Mouse (Mus musculus): ENCODE measurements around the gene Msh3. TPM values are rescaled to one million over a fixed set of nuclear protein-coding genes. Genes with fewer than 3 reads are reported as not detected.
"Not testable (repeated sequence)": the region's sequence is repeated elsewhere in the genome, so short reads cannot be mapped to it uniquely, and the experiment has no call there.

The Msh3 gene
- total and polyA plus RNA-seq, 2 experiments from 2014 or later: 18.6 to 19.7 TPM

GRCm38 (mm10) chr13:92387367-92387766, 32.6 kb upstream of the Msh3 start:
- Histone ChIP-seq H3K9ac (replicated peaks; ENCODE audit: low read length, poor library complexity, severe bottlenecking) (no peak overlapping the region), H3K36me3 (ENCODE audit: insufficient read depth, low read length) (no peaks in the 10 kb centered on the region), H3K27me3 (ENCODE audit: insufficient read depth, low read length) (no peaks in the 10 kb centered on the region), H3K4me3 (ENCODE audit: low read depth, low read length) (no peak overlapping the region), H3K4me2 (ENCODE audit: low read depth, low read length, poor library complexity, severe bottlenecking) (no peak overlapping the region), H3K4me1 (ENCODE audit: insufficient read depth, low read length) (no peaks in the 10 kb centered on the region), H3K27ac (ENCODE audit: low read depth, low read length) (no peak overlapping the region), H3K9me3 (ENCODE audit: low read length) (no peaks in the 10 kb centered on the region)
- WGBS: 89% methylated on average over 3 of the region's 3 CpGs
- no peak for ATAC-seq (ENCODE audit: low FRiP score)
- no peak for DNase-seq (ENCODE audit: low spot score)
- TF ChIP-seq CTCF (IDR thresholded peaks at IDR 0.05): no peak

- H3K4me3 ChIP-seq (ENCODE audit: low read depth, low read length): not testable (repeated sequence)
Observed at GRCm38 (mm10) chr13:92371466-92371865, 16.7 kb upstream of the Msh3 start.

GRCm38 (mm10) chr13:92370811-92371210, 16.0 kb upstream of the Msh3 start:
- H3K9me3 ChIP-seq (ENCODE audit: low read length): no peaks in the 10 kb centered on the region
- no peaks in the 10 kb centered on the region for H3K4me1 ChIP-seq (ENCODE audit: insufficient read depth, low read length)
- no peak overlapping the region for H3K4me2 ChIP-seq (ENCODE audit: low read depth, low read length, poor library complexity, severe bottlenecking)
- H3K9ac ChIP-seq (replicated peaks; ENCODE audit: low read length, poor library complexity, severe bottlenecking): no peak overlapping the region
- ATAC-seq (ENCODE audit: low FRiP score) (no peak), DNase-seq (ENCODE audit: low spot score) (no peak)
- 92% methylated on average over 3 of the region's 3 CpGs for WGBS
- no peak overlapping the region for H3K4me3 ChIP-seq (ENCODE audit: low read depth, low read length)
- no peak overlapping the region for H3K27ac ChIP-seq (ENCODE audit: low read depth, low read length)
- H3K27me3 ChIP-seq (ENCODE audit: insufficient read depth, low read length): no peaks in the 10 kb centered on the region
- TF ChIP-seq CTCF (IDR thresholded peaks at IDR 0.05): no peak
- H3K36me3 ChIP-seq (ENCODE audit: insufficient read depth, low read length): no peaks in the 10 kb centered on the region

More at GRCm38 (mm10) chr13:92371466-92371865, 16.7 kb upstream of the Msh3 start:
- DNase-seq (ENCODE audit: low spot score); H3K9ac ChIP-seq (replicated peaks; ENCODE audit: low read length, poor library complexity, severe bottlenecking); H3K36me3 ChIP-seq (ENCODE audit: insufficient read depth, low read length); H3K9me3 ChIP-seq (ENCODE audit: low read length); H3K27ac ChIP-seq (ENCODE audit: low read depth, low read length); H3K27me3 ChIP-seq (ENCODE audit: insufficient read depth, low read length); H3K4me2 ChIP-seq (ENCODE audit: low read depth, low read length, poor library complexity, severe bottlenecking); H3K4me1 ChIP-seq (ENCODE audit: insufficient read depth, low read length); ATAC-seq (ENCODE audit: low FRiP score): not testable (repeated sequence)
- 97% methylated on average over 5 of the region's 6 CpGs for WGBS

GRCm38 (mm10) chr13:92365312-92365711, 10.5 kb upstream of the Msh3 start:
- H3K27me3 ChIP-seq (ENCODE audit: insufficient read depth, low read length): no peaks in the 10 kb centered on the region
- no peak for TF ChIP-seq CTCF (IDR thresholded peaks at IDR 0.05)
- H3K27ac ChIP-seq (ENCODE audit: low read depth, low read length): no peak overlapping the region
- H3K4me3 ChIP-seq (ENCODE audit: low read depth, low read length): no peak overlapping the region
- no peak overlapping the region for H3K4me2 ChIP-seq (ENCODE audit: low read depth, low read length, poor library complexity, severe bottlenecking)
- H3K9ac ChIP-seq (replicated peaks; ENCODE audit: low read length, poor library complexity, severe bottlenecking): no peak overlapping the region
- H3K36me3 ChIP-seq (ENCODE audit: insufficient read depth, low read length): no peaks in the 10 kb centered on the region
- H3K4me1 ChIP-seq (ENCODE audit: insufficient read depth, low read length): no peaks in the 10 kb centered on the region
- no peaks in the 10 kb centered on the region for H3K9me3 ChIP-seq (ENCODE audit: low read length)
- WGBS: 84% methylated on average over 4 of the region's 4 CpGs
- DNase-seq (ENCODE audit: low spot score): no peak
- ATAC-seq (ENCODE audit: low FRiP score): no peak

- no peak for DNase-seq (ENCODE audit: low spot score)
- no peak overlapping the region for H3K9ac ChIP-seq (replicated peaks; ENCODE audit: low read length, poor library complexity, severe bottlenecking)
- TF ChIP-seq CTCF (IDR thresholded peaks at IDR 0.05): no peak
- no peak overlapping the region for H3K4me2 ChIP-seq (ENCODE audit: low read depth, low read length, poor library complexity, severe bottlenecking)
- H3K4me1 ChIP-seq (ENCODE audit: insufficient read depth, low read length): no peaks in the 10 kb centered on the region
- no peaks in the 10 kb centered on the region for H3K27me3 ChIP-seq (ENCODE audit: insufficient read depth, low read length)
- H3K36me3 ChIP-seq (ENCODE audit: insufficient read depth, low read length): no peaks in the 10 kb centered on the region
- ATAC-seq (ENCODE audit: low FRiP score): no peak
- WGBS: 93% methylated on average over 2 of the region's 2 CpGs
- H3K27ac ChIP-seq (ENCODE audit: low read depth, low read length): no peak overlapping the region
- no peak overlapping the region for H3K4me3 ChIP-seq (ENCODE audit: low read depth, low read length)
- H3K9me3 ChIP-seq (ENCODE audit: low read length): no peaks in the 10 kb centered on the region
Observed at GRCm38 (mm10) chr13:92361609-92362008, 6.8 kb upstream of the Msh3 start.

GRCm38 (mm10) chr13:92357644-92358043, 2.8 kb upstream of the Msh3 start:
- Histone ChIP-seq H3K36me3 (ENCODE audit: insufficient read depth, low read length) (no peaks in the 10 kb centered on the region), H3K9me3 (ENCODE audit: low read length) (no peaks in the 10 kb centered on the region), H3K4me3 (ENCODE audit: low read depth, low read length) (no peak overlapping the region), H3K27me3 (ENCODE audit: insufficient read depth, low read length) (no peaks in the 10 kb centered on the region), H3K4me1 (ENCODE audit: insufficient read depth, low read length) (no peaks in the 10 kb centered on the region), H3K9ac (replicated peaks; ENCODE audit: low read length, poor library complexity, severe bottlenecking) (no peak overlapping the region), H3K4me2 (ENCODE audit: low read depth, low read length, poor library complexity, severe bottlenecking) (no peak overlapping the region), H3K27ac (ENCODE audit: low read depth, low read length) (no peak overlapping the region)
- WGBS: 55% methylated on average over 2 of the region's 2 CpGs
- no peak for ATAC-seq (ENCODE audit: low FRiP score)
- peak; percentile 52 for DNase-seq (ENCODE audit: low spot score)
- peak; percentile 71 for TF ChIP-seq CTCF (IDR thresholded peaks at IDR 0.05)
